Mouse (Mus musculus) liver, postnatal 0 days (tissue): ENCODE measurements around the gene Pard3.

Experiments
- CTCF ChIP-seq: sonication (generic); IDR thresholded peaks from 2 replicates; pipeline ENCODE4 v1.5.1; 2016; ENCODE audit warnings: antibody characterized with exemption, low read depth
- EP300 ChIP-seq: IDR thresholded peaks from 2 replicates; pipeline ENCODE4 v1.6.1; 2016; ENCODE audit warnings: antibody characterized with exemption, low read depth, mild to moderate bottlenecking

- TF ChIP-seq CTCF (no peak), EP300 (no peak)
Observed at GRCm38 (mm10) chr8:127472204-127472603, 408.5 kb downstream of the Pard3 start.
